Mouse (Mus musculus): ENCODE data around the gene Cfap70. TPM values are rescaled to one million over a fixed set of nuclear protein-coding genes. Genes with fewer than 3 reads are reported as not detected.
A peak's percentile ranks its signal among the peaks of the same experiment; 100 is the strongest.

The Cfap70 gene
- total and polyA plus RNA-seq, 3 experiments: 0.11 TPM; not detected in 2

GRCm38 (mm10) chr14:20482051-20482751 is 30.2 kb upstream of the Cfap70 start (continued):
- TF ChIP-seq JUND (IDR thresholded peaks at IDR 0.05; ENCODE audit: low read depth, low read length) (no peak), NRF1 (IDR thresholded peaks at IDR 0.05; ENCODE audit: insufficient read depth, low read depth, low read length, poor library complexity, severe bottlenecking) (no peak), MYB (IDR thresholded peaks at IDR 0.05; ENCODE audit: low read depth, low read length) (no peak), ELF1 (IDR thresholded peaks at IDR 0.05; ENCODE audit: low read depth, low read length) (peak; percentile 69)

- peak overlapping the region in 1 of 2 experiments; percentile 36; a peak in 3 of 4 replicates for H3K4me3 ChIP-seq (ENCODE audit: control insufficient read depth in 1 of 2, insufficient read depth in 1 of 2, low read depth in 2 of 2, low read length in 2 of 2)
- H3K36me3 ChIP-seq (ENCODE audit: control insufficient read depth in 1 of 2, insufficient read depth in 2 of 2, low read length in 2 of 2): peaks cover under 1 to 36% of the 10 kb centered on the region in 2 experiments; a peak in 3 of 4 replicates
- DNase-seq (ENCODE audit: low read depth, low spot score): peak; percentile 89
- H3K27ac ChIP-seq (ENCODE audit: control insufficient read depth, low read depth, low read length): peak overlapping the region; percentile 57
- H3K9ac ChIP-seq (ENCODE audit: control insufficient read depth, low read depth, low read length, poor library complexity, severe bottlenecking): 0 out of 2 replicates have a peak overlapping the region, but pooled peaks have one; percentile 34
- no peak for TF ChIP-seq RAD21 (IDR thresholded peaks at IDR 0.05; ENCODE audit: low read depth, low read length)
- peak; percentile 61 for TF ChIP-seq TBP (IDR thresholded peaks at IDR 0.05; ENCODE audit: low read depth, low read length)
- H3K4me1 ChIP-seq (ENCODE audit: control insufficient read depth in 1 of 2, insufficient read depth in 2 of 2, low read length in 2 of 2): peaks cover 15 to 20% of the 10 kb centered on the region in 2 experiments
- peaks cover 11% of the 10 kb centered on the region for H3K79me2 ChIP-seq (ENCODE audit: control insufficient read depth, insufficient read depth, low read length, poor library complexity)
- no peaks in the 10 kb centered on the region for H3K27me3 ChIP-seq (ENCODE audit: control insufficient read depth in 1 of 2, insufficient read depth in 2 of 2, low read length in 2 of 2)
- H3K9me3 ChIP-seq (replicated peaks; ENCODE audit: insufficient read depth, low read length): no peaks in the 10 kb centered on the region
Observed at GRCm38 (mm10) chr14:20481211-20481610, 29.2 kb upstream of the Cfap70 start.

DNA sequence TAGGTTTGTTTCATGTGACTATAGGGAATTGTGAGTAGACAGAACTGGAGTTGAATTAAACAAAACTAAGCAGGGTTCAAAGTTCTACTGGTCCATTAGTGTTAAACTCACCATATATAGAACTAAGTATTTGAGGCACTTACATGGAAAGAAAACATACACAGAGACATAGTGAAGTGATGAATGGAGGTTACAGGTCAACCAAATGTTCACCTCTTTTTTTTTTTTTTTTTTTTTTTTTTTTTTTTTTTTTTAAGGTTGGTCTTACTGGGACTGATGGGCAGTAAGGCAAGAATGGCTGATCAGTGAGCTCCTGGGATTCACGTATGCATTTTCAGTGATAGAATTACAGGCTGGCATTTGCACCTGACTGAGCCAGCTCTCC is 28.2 kb upstream of the Cfap70 start:
- Histone ChIP-seq H3K27me3 (ENCODE audit: control insufficient read depth in 1 of 2, insufficient read depth in 2 of 2, low read length in 2 of 2) (no peaks in the 10 kb centered on the region), H3K27ac (ENCODE audit: control insufficient read depth, low read depth, low read length) (peak overlapping the region; percentile 99), H3K9ac (ENCODE audit: control insufficient read depth, low read depth, low read length, poor library complexity, severe bottlenecking) (peak overlapping the region; percentile 72), H3K9me3 (replicated peaks; ENCODE audit: insufficient read depth, low read length) (no peaks in the 10 kb centered on the region), H3K4me3 (ENCODE audit: control insufficient read depth in 1 of 2, insufficient read depth in 1 of 2, low read depth in 2 of 2, low read length in 2 of 2) (peak overlapping the region; percentile 81), H3K36me3 (ENCODE audit: control insufficient read depth in 1 of 2, insufficient read depth in 2 of 2, low read length in 2 of 2) (peaks cover 1 to 36% of the 10 kb centered on the region in 2 experiments; a peak in 3 of 4 replicates), H3K79me2 (ENCODE audit: control insufficient read depth, insufficient read depth, low read length, poor library complexity) (peaks cover 15% of the 10 kb centered on the region), H3K4me1 (ENCODE audit: control insufficient read depth in 1 of 2, insufficient read depth in 2 of 2, low read length in 2 of 2) (peaks cover 15 to 20% of the 10 kb centered on the region in 2 experiments)
- DNase-seq (ENCODE audit: low read depth, low spot score): no peak
- TF ChIP-seq RCOR1 (IDR thresholded peaks at IDR 0.05; ENCODE audit: low read depth, low read length) (no peak), TBP (IDR thresholded peaks at IDR 0.05; ENCODE audit: low read depth, low read length) (0 out of 2 replicates have a peak, but pooled peaks have one; percentile 4), ZNF384 (IDR thresholded peaks at IDR 0.05; ENCODE audit: low read depth, low read length) (peak; percentile 56)
